Comparison of ENCODE assay signal across 24 mouse cellular contexts in genomic region chr3:98032944-98033343, GRCm38 (mm10). TPM values are rescaled to one million over a fixed set of nuclear protein-coding genes. Genes with fewer than 3 reads are reported as not detected.
DNase-seq lines count a peak whose midpoint lies in the region; ATAC-seq and TF ChIP-seq lines count a peak whose summit lies in the region.
"Had no signal": no experiment of that assay in that cellular context is flagged by ENCODE, and none has a peak within 500 bp of the region (broad histone marks: within the 10 kb centered on the region; RNA-seq: fewer than 3 reads in every experiment).

No protein-coding gene starts in this region.

- no peaks in the 10 kb centered on the region for H3K36me3 ChIP-seq in heart, embryonic 13.5 days
- no peaks in the 10 kb centered on the region for H3K36me3 ChIP-seq in heart, embryonic 12.5 days
- no peaks in the 10 kb centered on the region for H3K36me3 ChIP-seq in kidney, postnatal 0 days (ENCODE audit: insufficient read depth, low read length)
- peaks cover 0 to 52% of the 10 kb centered on the region in 2 experiments; a peak in 2 of 4 replicates for H3K36me3 ChIP-seq in MEL (ENCODE audit: control insufficient read depth in 1 of 2, insufficient read depth in 2 of 2, low read length in 2 of 2)
- no peaks in the 10 kb centered on the region for H3K36me3 ChIP-seq in thymus, adult 2 months (ENCODE audit: control insufficient read depth, insufficient read depth, low read length)
- H3K36me3 ChIP-seq: G1E; limb, embryonic 12.5 days had no signal

- H3K79me2 ChIP-seq in MEL (ENCODE audit: control insufficient read depth, insufficient read depth, low read length, poor library complexity) = peaks cover 19% of the 10 kb centered on the region

- H3K9me3 ChIP-seq in heart, embryonic 13.5 days = no peaks in the 10 kb centered on the region
- no peaks in the 10 kb centered on the region for H3K9me3 ChIP-seq in heart, embryonic 12.5 days (replicated peaks)
- no peaks in the 10 kb centered on the region for H3K9me3 ChIP-seq in kidney, postnatal 0 days (replicated peaks; ENCODE audit: low read length)
- no peaks in the 10 kb centered on the region for H3K9me3 ChIP-seq in MEL (replicated peaks; ENCODE audit: insufficient read depth, low read length)
- H3K9me3 ChIP-seq: limb, embryonic 12.5 days had no signal

- no peak overlapping the region for H3K4me3 ChIP-seq in heart, embryonic 13.5 days
- no peak overlapping the region for H3K4me3 ChIP-seq in heart, embryonic 12.5 days
- H3K4me3 ChIP-seq in kidney, postnatal 0 days (replicated peaks; ENCODE audit: low read depth, low read length) = no peak overlapping the region
- no peak overlapping the region for H3K4me3 ChIP-seq in MEL (ENCODE audit: control insufficient read depth in 1 of 2, insufficient read depth in 1 of 2, low read depth in 2 of 2, low read length in 2 of 2)
- H3K4me3 ChIP-seq in bone marrow macrophage, adult 2 months (ENCODE audit: insufficient read depth, low read length) = no peak overlapping the region
- H3K4me3 ChIP-seq in cerebellum, adult 2 months (replicated peaks; ENCODE audit: insufficient read depth, low read depth, low read length) = no peak overlapping the region
- no peak overlapping the region for H3K4me3 ChIP-seq in thymus, adult 2 months (ENCODE audit: control insufficient read depth, insufficient read depth, low read length)
- H3K4me3 ChIP-seq: limb, embryonic 12.5 days had no signal

- no peak for TF ChIP-seq EP300 in MEL (IDR thresholded peaks at IDR 0.05; ENCODE audit: low read depth in 1 of 2, low read length in 2 of 2)

- peaks cover 95% of the 10 kb centered on the region for H3K4me1 ChIP-seq in heart, embryonic 13.5 days
- peaks cover 81% of the 10 kb centered on the region for H3K4me1 ChIP-seq in heart, embryonic 12.5 days (replicated peaks)
- H3K4me1 ChIP-seq in kidney, postnatal 0 days (replicated peaks; ENCODE audit: insufficient read depth, low read length) = peaks cover 55% of the 10 kb centered on the region
- H3K4me1 ChIP-seq in MEL (ENCODE audit: control insufficient read depth in 1 of 2, insufficient read depth in 2 of 2, low read length in 2 of 2) = peaks cover 46 to 48% of the 10 kb centered on the region in 2 experiments
- peaks cover 67% of the 10 kb centered on the region for H3K4me1 ChIP-seq in bone marrow macrophage, adult 2 months (ENCODE audit: control insufficient read depth, insufficient read depth, low read length)
- peaks cover 2% of the 10 kb centered on the region; the same call in 1 of the 2 replicates for H3K4me1 ChIP-seq in cerebellum, adult 2 months (ENCODE audit: control insufficient read depth, insufficient read depth, low read length)
- peaks cover 14% of the 10 kb centered on the region for H3K4me1 ChIP-seq in thymus, adult 2 months (replicated peaks; ENCODE audit: control insufficient read depth, insufficient read depth, low read length)

- DNase-seq in kidney, postnatal 0 days (ENCODE audit: low spot score) = no peak
- DNase-seq in kidney, adult 9 months = no peak
- DNase-seq in MEL (ENCODE audit: low read depth, low spot score) = peak; percentile 20
- DNase-seq in cerebellum, adult 2 months = no peak
- DNase-seq in thymus, adult 2 months = no peak
- DNase-seq: adrenal gland, postnatal 10 days; B cell, adult 2 months; cerebellum, adult 9-10 months; kidney, adult 18-20 months; kidney, postnatal 25 days; lung, adult 2 months; lung, postnatal 14 days; right cerebral cortex, adult 18-20 months; right cerebral cortex, postnatal 4 days had no signal

- TF ChIP-seq POLR2A in MEL (IDR thresholded peaks at IDR 0.05; ENCODE audit: control insufficient read depth in 1 of 2, insufficient read depth in 1 of 2, low read depth in 1 of 2, low read length in 2 of 2, poor library complexity in 1 of 2) = no peak
- TF ChIP-seq POLR2A in bone marrow macrophage, adult 2 months (IDR thresholded peaks at IDR 0.05; ENCODE audit: borderline replicate concordance, low read depth, low read length) = no peak
- no peak for TF ChIP-seq POLR2A in cerebellum, adult 2 months (IDR thresholded peaks at IDR 0.05; ENCODE audit: borderline replicate concordance, insufficient read depth, low read length)
- no peak for TF ChIP-seq POLR2A in thymus, adult 2 months (IDR thresholded peaks at IDR 0.05; ENCODE audit: control insufficient read depth, extremely low read depth, insufficient read depth, low read length, poor library complexity)

- TF ChIP-seq CTCF in kidney, postnatal 0 days (IDR thresholded peaks at IDR 0.05; ENCODE audit: low read depth) = no peak
- TF ChIP-seq CTCF in MEL (IDR thresholded peaks at IDR 0.05 in 2 of 3, conservative IDR thresholded peaks at IDR 0.05 in 1 of 3; ENCODE audit: control insufficient read depth in 1 of 3, insufficient read depth in 1 of 3, low read depth in 2 of 3, low read length in 3 of 3, poor library complexity in 1 of 3, severe bottlenecking in 1 of 3) = no peak
- TF ChIP-seq CTCF in bone marrow macrophage, adult 2 months (IDR thresholded peaks at IDR 0.05; ENCODE audit: low read depth, low read length) = no peak
- TF ChIP-seq CTCF in cerebellum, adult 2 months (IDR thresholded peaks at IDR 0.05; ENCODE audit: borderline replicate concordance, insufficient read depth, low read depth, low read length) = no peak
- TF ChIP-seq CTCF in thymus, adult 2 months (IDR thresholded peaks at IDR 0.05; ENCODE audit: borderline replicate concordance, control insufficient read depth, extremely low read depth, insufficient read depth, low read length, poor library complexity) = no peak

- H3K4me2 ChIP-seq in heart, embryonic 13.5 days = no peak overlapping the region
- no peak overlapping the region for H3K4me2 ChIP-seq in heart, embryonic 12.5 days
- H3K4me2 ChIP-seq in kidney, postnatal 0 days (ENCODE audit: low read length) = no peak overlapping the region
- H3K4me2 ChIP-seq: hindbrain, embryonic 14.5 days; limb, embryonic 12.5 days; liver, embryonic 11.5 days had no signal

- no peak overlapping the region; the same call in 1 of the 2 replicates for H3K27ac ChIP-seq in heart, embryonic 13.5 days (replicated peaks)
- H3K27ac ChIP-seq in heart, embryonic 12.5 days (ENCODE audit: poor library complexity, severe bottlenecking) = no peak overlapping the region
- peak overlapping the region; percentile 37; the same call in 1 of the 2 replicates for H3K27ac ChIP-seq in kidney, postnatal 0 days
- H3K27ac ChIP-seq in MEL (ENCODE audit: control insufficient read depth, low read depth, low read length) = peak overlapping the region; percentile 24
- peak overlapping the region; percentile 19; the same call in 1 of the 2 replicates for H3K27ac ChIP-seq in bone marrow macrophage, adult 2 months (ENCODE audit: insufficient read depth, low read depth, low read length)
- H3K27ac ChIP-seq in cerebellum, adult 2 months (ENCODE audit: insufficient read depth, low read length) = no peak overlapping the region
- no peak overlapping the region for H3K27ac ChIP-seq in thymus, adult 2 months (ENCODE audit: control insufficient read depth, insufficient read depth, low read length)
- H3K27ac ChIP-seq: hindbrain, embryonic 14.5 days; limb, embryonic 12.5 days had no signal

- H3K27me3 ChIP-seq in heart, embryonic 13.5 days (replicated peaks) = no peaks in the 10 kb centered on the region
- H3K27me3 ChIP-seq in heart, embryonic 12.5 days (replicated peaks) = no peaks in the 10 kb centered on the region
- no peaks in the 10 kb centered on the region for H3K27me3 ChIP-seq in kidney, postnatal 0 days (ENCODE audit: insufficient read depth, low read length)
- no peaks in the 10 kb centered on the region for H3K27me3 ChIP-seq in MEL (ENCODE audit: control insufficient read depth in 1 of 2, insufficient read depth in 2 of 2, low read length in 2 of 2)
- H3K27me3 ChIP-seq in cerebellum, adult 2 months (ENCODE audit: control insufficient read depth, insufficient read depth, low read length) = no peaks in the 10 kb centered on the region
- no peaks in the 10 kb centered on the region for H3K27me3 ChIP-seq in thymus, adult 2 months (ENCODE audit: control insufficient read depth, insufficient read depth, low read length)
- H3K27me3 ChIP-seq: CH12.LX; limb, embryonic 12.5 days had no signal

- TF ChIP-seq RAD21 in MEL (IDR thresholded peaks at IDR 0.05; ENCODE audit: low read depth, low read length) = no peak

- H3K9ac ChIP-seq in heart, embryonic 13.5 days = 0 out of 2 replicates have a peak overlapping the region, but pooled peaks have one; percentile 12
- no peak overlapping the region for H3K9ac ChIP-seq in heart, embryonic 12.5 days
- no peak overlapping the region for H3K9ac ChIP-seq in kidney, postnatal 0 days (ENCODE audit: low read depth, low read length)
- H3K9ac ChIP-seq in MEL (ENCODE audit: control insufficient read depth, low read depth, low read length, poor library complexity, severe bottlenecking) = no peak overlapping the region
- H3K9ac ChIP-seq: hindbrain, embryonic 14.5 days; limb, embryonic 12.5 days had no signal

- 0 out of 2 replicates have a peak, but pooled peaks have one; percentile 9 for ATAC-seq in heart, embryonic 13.5 days (ENCODE audit: extremely low read depth, insufficient number of reproducible peaks, low FRiP score, low TSS enrichment)
- ATAC-seq in heart, embryonic 12.5 days (ENCODE audit: insufficient number of reproducible peaks, low FRiP score) = no peak
- ATAC-seq in kidney, postnatal 0 days (replicated peaks; ENCODE audit: low FRiP score, low read depth) = no peak
- ATAC-seq: inflammation-experienced regulatory T-cells, adult 6 months; midbrain, embryonic 16.5 days had no signal

- WGBS in heart, embryonic 13.5 days = 45% methylated on average over 5 of the region's 5 CpGs
- WGBS in heart, embryonic 12.5 days = 51% methylated on average over 5 of the region's 5 CpGs
- 31% methylated on average over 5 of the region's 5 CpGs for WGBS in kidney, postnatal 0 days
- 39% methylated on average over 5 of the region's 5 CpGs for WGBS in cerebellum, adult 2 months
- WGBS in thymus, adult 2 months = 91% methylated on average over 5 of the region's 5 CpGs

TF ChIP-seq in MEL, 35 proteins besides CTCF, POLR2A, EP300 and RAD21 (continues in another document):
- 0 out of 2 replicates have a peak, but pooled peaks have one; percentile 11 for TF ChIP-seq MXI1 (IDR thresholded peaks at IDR 0.05; ENCODE audit: low read depth, low read length)
- no peak for TF ChIP-seq MYB (IDR thresholded peaks at IDR 0.05; ENCODE audit: low read depth, low read length)
- TF ChIP-seq MYC (IDR thresholded peaks at IDR 0.05; ENCODE audit: low read depth, low read length) = no peak

RNA-seq across cellular contexts. Expression of gene Notch2, which starts 19.6 kb away (rescaled TPM):
- 11.9 and 12.1 TPM in 2 replicates for polyA plus RNA-seq in heart, embryonic 13.5 days (2015; fragmentation: Nextera tagmentation; extraction: Ambion mirVana)
- 16.7 and 17.7 TPM in 2 replicates for polyA plus RNA-seq in heart, embryonic 12.5 days (2016; fragmentation: Nextera tagmentation; extraction: Ambion mirVana)
- 25.2 and 26.0 TPM in 2 replicates for polyA plus RNA-seq in kidney, postnatal 0 days (2015; fragmentation: Nextera tagmentation; extraction: Ambion mirVana)
- total RNA-seq in MEL (2012; rRNA removed) = 16.6 and 22.7 TPM in 2 replicates
- polyA plus RNA-seq in MEL (2012; ENCODE audit: insufficient read depth in 1 of 2, insufficient read length in 2 of 2, low read depth in 1 of 2, low replicate concordance in 2 of 2, missing spikeins in 1 of 2) = 10 to 100 TPM; 16.2 to 36.6 TPM
- polyA plus RNA-seq in bone marrow macrophage, adult 2 months (2012; ENCODE audit: insufficient read depth, insufficient read length, missing spikeins) = 69.2 and 82.2 TPM in 2 replicates
- polyA plus RNA-seq in cerebellum, adult 2 months (2012; rRNA removed) = 5.1 and 6.0 TPM in 2 replicates
- polyA plus RNA-seq in thymus, adult 2 months (2012; rRNA removed) = 24.9 and 31.5 TPM in 2 replicates
- polyA plus RNA-seq: G1E had no signal

Comparison
In these comparisons a context has a peak if more than half of its experiments do, and no peak if none do; other contexts are left out.
1. H3K27ac ChIP-seq: peak in kidney, postnatal 0 days (single experiment), MEL (single experiment) and bone marrow macrophage, adult 2 months (single experiment); none in heart, embryonic 13.5 days (single experiment), heart, embryonic 12.5 days (single experiment), cerebellum, adult 2 months (single experiment) and thymus, adult 2 months (single experiment).